Mouse (Mus musculus) midbrain, postnatal 0 days (tissue): ENCODE data around the gene Lsp1. TPM values are rescaled to one million over a fixed set of nuclear protein-coding genes. Genes with fewer than 3 reads are reported as not detected.

Experiments
- ATAC-seq: fragments of 200-750 bp; cut with Nextera tagmentation; 2 replicates; pipeline ENCODE4 v1.8.0; 2017; ENCODE audit warnings: moderate number of reproducible peaks, mild to moderate bottlenecking, moderate TSS enrichment, moderate library complexity; ENCODE audit not compliant: low FRiP score
- DNase-seq: peaks from one replicate; pipeline ENCODE4 v3.0.0-alpha.2; 2015; ENCODE audit warnings: low spot score
- H3K27ac ChIP-seq: fragments of 300-500 bp; sonication (generic); 2 replicates; pipeline ENCODE4 v1.5.1; 2014; ENCODE audit warnings: low read depth, mild to moderate bottlenecking, low read length, mixed read lengths
- H3K27me3 ChIP-seq: fragments of 300-500 bp; sonication (generic); 2 replicates; pipeline ENCODE4 v1.6.1; 2014; ENCODE audit warnings: low read length, control low read depth, mixed read lengths; ENCODE audit not compliant: insufficient read depth
- H3K36me3 ChIP-seq: fragments of 300-500 bp; sonication (generic); 2 replicates; pipeline ENCODE4 v1.6.1; 2014; ENCODE audit warnings: low read length, control low read depth, mixed read lengths; ENCODE audit not compliant: insufficient read depth
- H3K4me1 ChIP-seq: fragments of 300-500 bp; sonication (generic); 2 replicates; pipeline ENCODE4 v1.6.1; 2014; ENCODE audit warnings: mild to moderate bottlenecking, control low read depth, antibody characterized with exemption, low read length, mixed read lengths; ENCODE audit not compliant: insufficient read depth
- H3K4me2 ChIP-seq: fragments of 300-500 bp; sonication (generic); 2 replicates; pipeline ENCODE4 v1.6.1; 2014; ENCODE audit warnings: low read depth, mild to moderate bottlenecking, low read length, mixed read lengths; ENCODE audit not compliant: poor library complexity, severe bottlenecking
- H3K4me3 ChIP-seq: fragments of 300-500 bp; sonication (generic); 2 replicates; pipeline ENCODE4 v1.5.1; 2014; ENCODE audit warnings: low read depth, mild to moderate bottlenecking, low read length, moderate library complexity
- H3K9ac ChIP-seq: fragments of 300-500 bp; sonication (generic); replicated peaks from 2 replicates; pipeline ENCODE4 v1.6.1; 2014; ENCODE audit warnings: mild to moderate bottlenecking, low read length, moderate library complexity, mixed read lengths; ENCODE audit not compliant: poor library complexity, severe bottlenecking
- H3K9me3 ChIP-seq: fragments of 300-500 bp; sonication (generic); 2 replicates; pipeline ENCODE4 v1.6.1; 2016; ENCODE audit warnings: low read length, control low read depth
- CTCF ChIP-seq: IDR thresholded peaks from 2 replicates; pipeline ENCODE4 v1.5.1; 2016; ENCODE audit warnings: antibody characterized with exemption, mild to moderate bottlenecking
- WGBS: fragments of 180-500 bp; shearing (Covaris S2); extraction: QIAGEN DNeasy Blood & Tissue Kit; methylation state at CpG from one replicate; pipeline ENCODE4 v1.1.7; 2014; 5-methylcytosine and 5-hydroxymethylcytosine counted together
- polyA plus RNA-seq: library from polyadenylated mRNA; unstranded; fragments of >200 nt; fragmentation: Nextera tagmentation; extraction: Ambion mirVana; gene quantifications from 2 replicates; pipeline ENCODE4 v1.2.1, GENCODE M21; 2015
- total RNA-seq: library from RNA; depleted of rRNA; stranded (reverse); fragments of >200 nt; gene quantifications from 2 replicates; pipeline ENCODE4 v1.2.3, GENCODE M21; 2014

Gene Lsp1
- total and polyA plus RNA-seq, 2 experiments from 2014 or later = 5.3 to 11.0 TPM

- Histone ChIP-seq H3K9me3 (no peaks in the 10 kb centered on the region), H3K4me1 (no peaks in the 10 kb centered on the region), H3K4me3 (no peak overlapping the region), H3K4me2 (no peak overlapping the region), H3K27me3 (no peaks in the 10 kb centered on the region), H3K9ac (no peak overlapping the region), H3K27ac (no peak overlapping the region), H3K36me3 (no peaks in the 10 kb centered on the region)
- ATAC-seq (no peak), DNase-seq (no peak)
- 73% methylated on average over 3 of the region's 3 CpGs for WGBS
- TF ChIP-seq CTCF = no peak
Observed at GRCm38 (mm10) chr7:142496158-142496557, 35.5 kb downstream of the Lsp1 start.

- no peak overlapping the region for H3K4me2 ChIP-seq
- no peak for ATAC-seq
- no peaks in the 10 kb centered on the region for H3K9me3 ChIP-seq
- H3K27ac ChIP-seq = no peak overlapping the region
- no peaks in the 10 kb centered on the region for H3K36me3 ChIP-seq
- no peak overlapping the region for H3K4me3 ChIP-seq
- 88% methylated on average over 5 of the region's 5 CpGs for WGBS
- no peaks in the 10 kb centered on the region for H3K27me3 ChIP-seq
- DNase-seq = no peak
- no peaks in the 10 kb centered on the region for H3K4me1 ChIP-seq
- no peak overlapping the region for H3K9ac ChIP-seq
- no peak for TF ChIP-seq CTCF
Observed at GRCm38 (mm10) chr7:142496800-142497199, 36.2 kb downstream of the Lsp1 start.

- no peaks in the 10 kb centered on the region for H3K9me3 ChIP-seq
- no peak overlapping the region for H3K9ac ChIP-seq
- TF ChIP-seq CTCF = peak; percentile 34
- H3K36me3 ChIP-seq = no peaks in the 10 kb centered on the region
- no peak overlapping the region for H3K4me3 ChIP-seq
- no peak overlapping the region for H3K27ac ChIP-seq
- WGBS = 89% methylated on average over 2 of the region's 2 CpGs
- no peak overlapping the region for H3K4me2 ChIP-seq
- H3K4me1 ChIP-seq = no peaks in the 10 kb centered on the region
- ATAC-seq = no peak
- no peak for DNase-seq
- no peaks in the 10 kb centered on the region for H3K27me3 ChIP-seq
Observed at GRCm38 (mm10) chr7:142497775-142498174, 37.2 kb downstream of the Lsp1 start.

GRCm38 (mm10) chr7:142498575-142498974, 38.0 kb downstream of the Lsp1 start, which contains the start of gene Tnnt3:
TSS of gene Tnnt3 (plus strand) at chr7:142498836.
- WGBS = 85% methylated on average over 2 of the region's 2 CpGs
- no peak for TF ChIP-seq CTCF

GRCm38 (mm10) chr7:142499010-142499721, 38.6 kb downstream of the Lsp1 start:
- WGBS = 73% methylated on average over 5 of the region's 5 CpGs

More at GRCm38 (mm10) chr7:142498575-142498974, 38.0 kb downstream of the Lsp1 start, which contains the start of gene Tnnt3:
- no peak for DNase-seq
- no peaks in the 10 kb centered on the region for H3K9me3 ChIP-seq
- no peak within 1 kb of the TSS for H3K4me3 ChIP-seq
- H3K4me1 ChIP-seq = no peaks in the 10 kb centered on the region
- H3K27ac ChIP-seq = no peak within 1 kb of the TSS
- H3K36me3 ChIP-seq = no peaks in the 10 kb centered on the region
- H3K27me3 ChIP-seq = no peaks in the 10 kb centered on the region
- ATAC-seq = no peak
- H3K4me2 ChIP-seq = no peak within 1 kb of the TSS
- no peak within 1 kb of the TSS for H3K9ac ChIP-seq

GRCm38 (mm10) chr7:142500032-142500431, 39.4 kb downstream of the Lsp1 start:
- no peak overlapping the region for H3K4me2 ChIP-seq
- DNase-seq = no peak
- H3K9me3 ChIP-seq = no peaks in the 10 kb centered on the region
- H3K9ac ChIP-seq = no peak overlapping the region
- H3K27ac ChIP-seq = no peak overlapping the region
- ATAC-seq = no peak
- no peak overlapping the region for H3K4me3 ChIP-seq
- no peaks in the 10 kb centered on the region for H3K27me3 ChIP-seq
- WGBS = 79% methylated on average over 1 of the region's 1 CpGs
- no peaks in the 10 kb centered on the region for H3K36me3 ChIP-seq
- TF ChIP-seq CTCF = no peak
- no peaks in the 10 kb centered on the region for H3K4me1 ChIP-seq

More at GRCm38 (mm10) chr7:142499010-142499721, 38.6 kb downstream of the Lsp1 start:
- DNase-seq (no peak), ATAC-seq (no peak)
- H3K9ac ChIP-seq = no peak overlapping the region
- TF ChIP-seq CTCF = no peak
- no peaks in the 10 kb centered on the region for H3K9me3 ChIP-seq
- no peaks in the 10 kb centered on the region for H3K4me1 ChIP-seq
- H3K27me3 ChIP-seq = no peaks in the 10 kb centered on the region
- H3K27ac ChIP-seq = no peak overlapping the region
- H3K4me3 ChIP-seq = no peak overlapping the region
- no peak overlapping the region for H3K4me2 ChIP-seq
- H3K36me3 ChIP-seq = no peaks in the 10 kb centered on the region
